Mouse (Mus musculus) megakaryocyte, embryonic 14.5 days (primary cell): ENCODE data around the gene Ric8a.

Source experiments
- FLI1 ChIP-seq: IDR thresholded peaks from 2 replicates; pipeline ENCODE4 v1.6.1; 2012; ENCODE audit warnings: low read length, inconsistent platforms, mixed read lengths
- GATA1 ChIP-seq: IDR thresholded peaks from 3 replicates; pipeline ENCODE4 v1.6.1; 2012; ENCODE audit warnings: mixed read lengths, low read length, inconsistent platforms, borderline replicate concordance

- TF ChIP-seq GATA1 (no peak), FLI1 (no peak)
These were observed 35.5 kb upstream of the Ric8a start for GRCm38 (mm10) chr7:140821305-140821652.
